Mouse (Mus musculus): ENCODE measurements at regions not wholly inside any gene's neighbourhood (a gene's known extent, or its start where the extent isn't known, plus 50 kb on each side); places are given as distances from the start of the nearest gene placed in this dataset.
"Not testable (repeated sequence)": the region's sequence is repeated elsewhere in the genome, so short reads cannot be mapped to it uniquely, and the experiment has no call there.

DNA sequence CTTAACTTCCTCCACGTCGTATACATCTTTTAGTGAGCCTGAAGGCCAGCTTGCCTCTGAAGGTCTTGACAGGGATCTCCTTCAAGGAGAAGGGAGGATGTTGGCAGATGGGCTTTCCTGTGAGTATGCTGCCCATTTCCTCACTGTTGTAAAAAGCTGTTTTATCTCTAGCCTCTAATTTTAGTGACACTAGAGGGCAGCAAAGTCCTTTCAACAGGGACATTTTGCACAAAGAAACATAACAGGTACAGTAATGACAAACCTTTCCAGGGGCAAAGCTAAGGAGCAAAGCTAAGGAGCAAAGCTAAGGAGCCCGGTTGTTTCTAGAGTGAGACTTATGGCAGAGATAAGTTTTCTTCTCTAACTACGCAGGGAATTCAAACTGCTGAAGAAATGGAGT is 59.0 kb upstream of the Kbtbd8 start:
- DNase-seq: no peak
- intact Hi-C loops (cut with DNase I): no loop called here

DNA sequence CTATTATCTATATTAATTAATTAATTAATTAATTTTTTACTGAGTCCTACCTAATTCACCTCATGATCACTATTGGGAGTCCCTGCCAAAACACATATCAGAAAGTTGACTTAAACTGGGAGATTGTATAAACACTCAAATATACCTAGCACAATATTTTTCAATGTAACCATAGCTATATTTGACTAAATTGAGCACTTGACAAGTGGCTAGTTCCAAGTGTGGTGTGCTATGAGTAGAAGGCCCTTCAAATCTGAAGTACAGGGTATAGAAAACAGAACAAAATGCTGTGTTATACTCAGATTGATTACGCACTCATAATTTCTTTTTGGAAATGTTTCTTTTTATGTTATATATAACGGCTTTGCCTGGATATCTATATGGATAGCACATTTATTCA is 60.8 kb upstream of the Kbtbd8 start:
- intact Hi-C loops (cut with DNase I): no loop called here

DNA sequence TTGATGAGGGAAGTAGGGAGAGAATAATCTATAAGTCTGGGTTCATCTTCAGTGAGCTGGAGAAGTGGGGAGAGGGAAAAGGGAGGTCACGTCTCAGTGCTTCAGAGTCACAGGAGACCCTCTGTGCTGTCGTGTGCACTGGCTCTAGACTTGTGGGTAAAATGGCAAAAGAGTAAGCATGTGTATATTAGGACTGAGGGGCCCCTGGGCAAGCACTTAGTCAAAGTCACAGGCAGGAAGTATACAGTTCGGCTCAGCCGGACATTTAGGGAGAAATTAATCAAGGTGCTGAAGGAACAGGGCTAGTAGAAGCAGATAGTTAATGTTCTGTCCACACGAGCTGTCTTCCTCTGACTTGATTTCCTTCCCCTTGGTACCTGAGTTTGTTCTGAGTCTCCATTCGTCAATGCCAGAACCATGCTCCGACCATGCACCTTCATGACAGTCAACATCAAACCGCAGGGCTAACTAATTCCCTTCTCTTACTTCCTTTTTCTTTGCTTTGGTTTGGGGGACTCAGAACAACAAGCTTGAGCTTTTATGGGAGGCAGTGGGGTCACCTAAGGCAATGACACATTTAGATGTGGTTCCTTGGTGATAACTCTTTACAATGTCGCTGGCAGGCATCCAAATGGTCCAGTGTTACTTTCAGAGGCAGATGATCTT is 63.2 kb upstream of the Kbtbd8 start:
- DNase-seq: no peak
- intact Hi-C loops (cut with DNase I): no loop called here

More for the DNA sequence above, 60.8 kb upstream of the Kbtbd8 start:
- no peak for DNase-seq

DNA sequence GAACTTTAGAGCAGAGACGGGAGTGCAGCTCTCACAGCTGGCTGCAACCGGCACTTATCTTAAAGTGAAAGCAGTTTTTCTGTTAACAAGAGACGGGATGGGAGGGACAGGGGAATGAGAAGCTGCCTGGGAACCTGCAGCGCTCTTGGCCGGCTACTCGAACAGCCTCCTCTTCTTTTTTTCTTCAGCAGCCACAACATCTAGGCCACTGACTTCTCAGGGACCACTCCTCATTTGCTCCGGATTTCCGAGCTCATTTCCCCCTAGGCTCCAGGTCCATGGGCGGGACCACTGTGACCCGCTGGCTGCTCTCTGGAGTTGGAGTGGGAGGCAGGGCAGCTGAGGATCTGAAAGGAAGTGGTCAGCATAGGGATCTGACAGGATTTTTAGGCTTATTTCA is 75.7 kb upstream of the Kbtbd8 start:
- DNase-seq; intact Hi-C loops (cut with DNase I): not testable (repeated sequence)

DNA sequence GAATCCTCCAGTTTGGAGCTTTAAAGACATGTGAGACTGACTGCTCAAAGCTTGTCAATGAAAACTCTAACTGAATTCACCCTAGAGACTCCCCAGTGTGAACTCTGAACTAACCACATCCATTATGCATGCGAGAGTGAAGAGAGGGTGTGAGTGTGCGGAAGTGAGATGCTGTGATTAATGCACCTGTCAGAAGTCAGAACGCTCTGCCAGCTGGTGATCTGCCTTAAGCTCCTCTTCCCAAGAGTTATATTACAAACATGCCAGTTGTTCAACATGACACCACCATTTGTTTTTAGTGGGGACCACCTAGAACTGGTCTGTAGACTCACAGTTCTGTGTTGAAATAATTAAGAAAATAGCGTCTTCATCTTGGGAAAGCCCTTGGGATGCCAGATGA is 92.8 kb upstream of the Kbtbd8 start:
- DNase-seq: no peak
- intact Hi-C loops (cut with DNase I): no loop called here

DNA sequence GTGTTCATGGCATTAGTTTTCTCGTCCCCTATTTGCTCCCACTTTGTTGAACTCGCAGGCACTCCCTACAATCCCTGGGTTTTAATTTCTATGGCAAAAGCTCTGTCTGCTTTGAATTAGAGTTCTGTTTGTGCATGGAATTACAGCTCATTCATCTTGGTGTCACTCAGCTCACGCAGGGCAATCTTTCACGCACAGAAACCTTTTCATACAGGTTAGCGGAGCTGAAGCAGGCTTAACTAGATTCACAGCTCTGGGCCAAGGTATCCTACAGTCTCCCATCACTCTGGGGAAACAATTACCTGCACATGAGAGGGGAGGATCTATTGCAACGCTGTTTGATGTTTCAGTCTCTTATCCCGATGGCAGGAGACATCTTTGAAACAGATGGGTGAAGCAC is 95.3 kb upstream of the Kbtbd8 start:
- intact Hi-C loops (cut with DNase I): no loop called here
- DNase-seq: no peak

DNA sequence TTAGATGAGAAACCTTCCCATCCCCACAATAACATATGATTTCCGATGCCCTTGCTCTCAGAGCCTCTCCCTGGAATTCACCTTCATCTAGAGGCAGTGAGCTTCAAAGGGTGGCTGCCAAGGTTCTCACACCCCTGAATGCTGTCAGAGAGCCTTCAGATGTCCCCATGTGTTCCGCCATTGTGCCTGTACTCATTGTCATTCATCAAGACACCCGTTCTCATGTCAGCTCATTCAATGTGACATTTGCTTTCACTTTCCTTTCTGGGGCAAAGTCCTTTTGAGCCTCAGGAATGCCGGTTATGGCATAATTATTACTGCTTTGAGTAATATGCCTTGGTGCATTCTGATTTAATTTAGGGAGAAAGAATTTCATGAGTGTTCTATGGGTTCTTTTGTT is 99.1 kb upstream of the Kbtbd8 start:
- intact Hi-C loops (cut with DNase I): no loop called here
- DNase-seq: no peak

DNA sequence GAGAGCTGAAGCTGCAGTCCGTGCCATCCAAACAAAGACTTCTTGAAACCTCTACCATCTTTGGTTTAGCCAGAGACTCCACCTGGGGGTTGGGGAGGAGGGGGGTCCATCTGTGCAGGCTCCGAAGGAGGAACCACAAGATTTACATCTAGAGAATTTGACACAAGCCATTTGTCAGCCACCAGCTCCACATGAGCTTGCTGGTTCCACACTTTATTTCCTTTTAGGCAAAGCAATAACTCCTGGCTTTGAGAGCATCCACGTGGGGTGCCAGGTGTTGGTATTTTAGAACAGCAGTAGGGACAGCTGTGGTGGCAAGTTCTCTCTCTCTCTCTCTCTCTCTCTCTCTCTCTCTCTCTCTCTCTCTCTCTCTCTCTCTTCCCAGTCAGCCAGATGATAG is 99.6 kb upstream of the Kbtbd8 start:
- intact Hi-C loops (cut with DNase I): no loop called here
- DNase-seq: no peak

DNA sequence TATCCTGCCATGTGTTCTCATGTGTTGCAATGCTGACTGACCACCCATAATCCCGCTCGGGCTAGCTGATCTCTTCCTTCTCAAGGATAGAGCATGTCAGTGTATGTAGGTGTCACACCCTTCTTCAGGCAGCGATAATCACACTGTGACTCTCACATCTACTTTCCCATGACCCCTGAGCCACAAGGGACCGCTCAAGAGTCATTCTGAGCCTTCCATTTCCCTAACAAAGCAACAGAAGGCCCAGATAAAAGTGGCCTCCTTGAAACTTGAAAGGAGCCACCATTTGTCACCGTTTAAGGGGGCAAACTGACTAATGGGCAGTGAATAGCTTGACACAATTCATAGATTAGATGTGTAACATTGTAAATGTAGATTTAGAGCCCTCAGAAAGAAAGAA is 103.9 kb upstream of the Kbtbd8 start:
- intact Hi-C loops (cut with DNase I): no loop called here
- no peak for DNase-seq

DNA sequence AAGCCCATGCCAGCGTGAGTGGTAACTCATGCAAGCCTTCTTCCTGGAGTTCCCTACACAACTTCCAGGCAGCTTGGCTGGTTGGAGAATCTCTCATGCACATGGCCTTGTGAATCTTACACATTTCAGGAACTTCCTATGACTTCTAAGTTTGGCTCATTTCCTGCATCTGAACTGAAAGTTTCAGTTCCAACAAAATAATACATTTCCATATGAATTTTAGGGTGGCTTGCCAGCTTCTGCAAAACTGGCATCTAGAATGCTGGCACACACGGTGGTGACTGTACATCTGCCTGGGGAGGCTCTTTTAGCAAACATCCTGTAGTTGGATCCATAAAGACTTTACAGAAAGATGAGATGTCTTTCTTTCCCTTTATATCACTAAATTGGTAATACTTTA is 110.6 kb upstream of the Kbtbd8 start:
- intact Hi-C loops (cut with DNase I): no loop called here
- no peak for DNase-seq

DNA sequence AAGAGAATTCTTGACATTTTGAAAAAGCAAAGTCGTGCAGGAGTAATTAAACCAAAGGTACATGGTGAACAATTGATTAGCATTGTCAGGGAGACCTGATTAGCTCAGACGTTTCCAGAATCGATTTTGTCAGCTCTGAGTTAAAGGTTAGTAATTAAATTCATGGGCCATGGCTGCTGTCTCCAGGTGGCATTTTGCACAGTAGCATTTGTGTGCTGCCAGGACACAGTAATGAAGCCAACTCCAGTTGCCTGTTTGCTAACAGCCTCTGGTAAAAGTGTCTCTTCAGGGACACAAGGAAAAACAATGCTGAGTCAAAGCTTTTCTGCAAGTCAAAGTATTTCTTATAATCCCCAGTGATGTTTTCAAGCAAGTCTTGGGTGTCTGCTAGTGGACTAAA is 113.3 kb upstream of the Kbtbd8 start:
- intact Hi-C loops (cut with DNase I): no loop called here
- DNase-seq: no peak

DNA sequence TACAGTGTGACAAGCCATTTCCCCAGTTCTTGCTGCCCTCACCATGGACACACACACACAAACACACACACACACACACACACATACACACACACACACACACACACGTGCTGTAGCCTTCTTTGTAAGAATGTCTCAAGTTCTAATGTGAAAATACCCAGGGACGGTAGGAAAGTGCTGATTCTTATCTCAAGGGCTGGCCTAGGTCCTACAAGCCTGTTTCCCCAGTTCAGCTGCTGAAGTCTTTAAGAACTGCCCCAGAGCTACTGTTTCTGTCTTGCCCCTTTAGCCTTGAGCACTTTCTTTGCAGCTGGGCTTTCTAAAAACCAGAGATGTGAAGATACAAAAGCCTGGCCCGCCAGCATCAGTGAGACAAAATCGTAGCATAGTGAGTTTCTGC is 117.5 kb upstream of the Kbtbd8 start:
- intact Hi-C loops (cut with DNase I): no loop called here
- no peak for DNase-seq

DNA sequence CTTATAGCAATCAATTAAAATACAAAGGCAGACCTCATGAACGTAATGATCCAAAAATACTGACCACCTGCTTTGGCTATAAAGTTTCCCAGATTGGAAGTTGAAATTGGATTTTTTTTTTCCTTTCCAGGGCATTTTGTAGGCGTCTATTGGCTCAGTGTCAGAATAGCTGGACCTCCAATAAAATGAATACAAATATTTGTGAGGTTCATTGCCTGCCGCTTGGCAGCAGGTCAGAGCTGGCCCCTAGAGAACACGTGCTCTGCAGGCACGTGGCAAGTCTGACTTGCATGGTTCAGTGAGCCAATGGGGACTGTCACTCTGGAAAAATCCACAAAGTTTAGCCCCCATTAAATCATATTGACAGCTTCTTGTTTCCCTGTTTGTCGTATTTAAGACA is 118.0 kb upstream of the Kbtbd8 start:
- no peak for DNase-seq
- intact Hi-C loops (cut with DNase I): no loop called here

DNA sequence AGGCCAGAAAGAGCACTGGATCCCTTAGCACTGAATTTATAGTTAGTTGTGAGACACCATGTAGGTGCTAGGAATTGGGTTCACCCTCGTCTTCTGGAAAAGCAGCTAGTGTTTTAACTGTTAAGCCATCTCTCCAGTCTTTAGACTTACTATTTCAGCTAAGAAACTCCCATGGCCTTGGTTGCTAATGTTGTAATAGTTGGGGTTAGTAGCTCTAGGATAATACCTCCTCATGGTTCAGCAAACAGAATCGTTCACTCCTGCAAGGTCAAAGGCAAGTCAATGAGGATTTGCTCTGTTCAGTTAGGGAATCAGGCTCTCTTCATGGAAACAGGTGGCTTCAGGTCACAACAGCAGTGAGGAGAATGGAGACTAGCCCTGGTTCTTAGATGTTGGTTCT is 118.7 kb upstream of the Kbtbd8 start:
- DNase-seq: no peak
- intact Hi-C loops (cut with DNase I): no loop called here

DNA sequence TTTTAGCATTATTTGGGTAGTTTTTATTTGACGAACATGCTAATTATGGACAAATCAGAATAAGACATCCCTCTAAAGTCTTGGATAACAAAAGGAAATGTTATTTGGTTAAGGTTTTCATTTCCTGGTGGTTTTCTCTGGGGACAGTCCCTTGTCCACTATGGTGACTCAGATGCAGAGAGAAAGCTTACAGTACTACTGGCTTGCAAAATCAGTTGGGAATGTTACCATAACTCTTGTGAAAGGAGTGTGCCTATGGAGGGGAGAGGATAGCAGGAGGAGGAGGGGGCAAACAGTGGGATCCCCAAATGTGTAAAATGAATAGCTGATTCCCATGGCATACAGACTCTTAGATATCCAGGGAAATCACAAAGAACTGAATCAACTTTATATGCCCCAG is 122.7 kb upstream of the Kbtbd8 start:
- DNase-seq: no peak
- intact Hi-C loops (cut with DNase I): no loop called here

DNA sequence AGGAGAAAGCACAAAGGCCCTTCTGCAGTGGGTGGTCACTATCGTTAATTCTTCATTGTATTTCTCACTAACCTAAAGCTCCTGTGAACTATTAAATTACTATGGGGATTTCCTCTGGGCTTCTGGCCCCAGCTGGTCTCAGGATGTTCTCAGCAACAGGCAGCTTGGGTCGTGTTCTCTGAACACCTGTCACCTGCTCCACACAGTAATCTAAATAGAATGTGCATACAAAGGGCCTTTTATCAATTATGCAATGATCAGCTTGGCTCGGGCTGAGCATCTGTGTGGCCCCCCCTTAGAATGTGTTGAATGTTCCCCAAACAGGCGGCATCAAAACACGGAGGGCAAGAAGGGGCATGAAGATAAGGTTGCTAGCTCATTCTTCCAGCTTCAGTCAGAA is 129.6 kb upstream of the Kbtbd8 start:
- DNase-seq: no peak
- intact Hi-C loops (cut with DNase I): loop anchor here (5.0 kb wide), 1 partner anchor 365 kb away; no protein-coding TSS in a partner anchor

DNA sequence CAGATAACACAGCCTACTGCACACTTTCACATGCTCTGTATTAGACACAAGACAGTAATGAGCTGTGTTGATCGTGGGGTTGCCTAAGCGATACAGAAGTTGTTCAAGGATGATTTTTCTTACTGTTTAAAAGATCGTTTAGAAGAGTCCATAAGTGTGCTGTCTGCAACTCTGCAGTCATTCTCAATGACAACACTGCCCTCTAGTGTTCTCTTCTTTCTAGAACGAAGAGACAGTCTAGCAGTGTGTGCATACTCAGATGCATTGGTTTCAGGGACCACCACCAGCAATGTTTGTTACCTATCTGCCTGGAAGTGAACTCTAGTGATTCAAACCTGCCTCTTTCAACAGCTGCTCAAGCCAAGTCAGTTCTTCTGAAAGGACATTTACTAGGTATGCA is 130.7 kb upstream of the Kbtbd8 start:
- intact Hi-C loops (cut with DNase I): loop anchor here (5.0 kb wide), 1 partner anchor 364 kb away; no protein-coding TSS in a partner anchor

DNA sequence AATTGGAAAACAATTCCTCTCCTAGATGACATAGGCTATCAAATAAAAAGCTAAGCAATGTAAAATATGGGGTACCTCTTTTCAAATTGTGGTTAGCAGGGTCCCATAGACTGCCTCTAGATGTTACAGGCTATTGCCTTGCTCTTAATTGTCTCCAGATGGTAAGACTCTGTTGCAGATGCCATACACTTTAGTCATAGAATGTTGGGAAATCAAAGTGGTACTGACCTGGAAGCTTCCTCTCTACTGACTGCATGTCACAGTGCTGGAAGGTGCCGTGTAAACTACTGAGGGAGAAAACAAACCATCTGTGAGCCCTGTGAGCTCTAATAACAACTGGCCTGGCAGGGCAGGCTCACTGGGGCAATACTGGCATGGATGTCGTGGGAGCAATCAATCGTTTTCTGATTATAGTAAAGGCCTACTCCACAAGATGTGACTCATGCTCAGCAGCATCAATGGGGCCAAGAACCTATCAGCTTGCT is 132.6 kb upstream of the Kbtbd8 start:
- no peak for DNase-seq
- intact Hi-C loops (cut with DNase I): loop anchor here (2.0 kb wide), 1 partner anchor 440 kb away; no protein-coding TSS in a partner anchor

More for the DNA sequence above, 130.7 kb upstream of the Kbtbd8 start:
- no peak for DNase-seq

DNA sequence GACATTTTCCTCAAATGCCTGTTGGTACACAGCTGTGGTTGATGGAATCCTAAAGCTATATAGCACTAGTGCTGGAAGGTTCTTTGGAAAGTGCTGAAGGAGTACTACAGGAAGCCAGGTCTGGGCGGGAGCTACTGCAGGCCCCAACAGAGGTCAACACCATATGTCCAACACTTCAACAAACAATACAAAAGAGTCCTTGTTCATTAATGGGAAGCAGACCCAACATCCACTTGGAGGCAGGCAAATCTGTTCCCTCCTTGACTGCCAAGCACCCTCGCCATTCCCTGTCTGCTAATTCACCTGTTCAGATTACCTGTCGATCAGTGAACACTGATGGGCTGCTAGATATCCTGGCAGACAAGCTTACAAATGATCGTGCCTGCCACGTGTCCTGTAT is 148.4 kb upstream of the Kbtbd8 start:
- intact Hi-C loops (cut with DNase I): no loop called here
- DNase-seq: no peak

DNA sequence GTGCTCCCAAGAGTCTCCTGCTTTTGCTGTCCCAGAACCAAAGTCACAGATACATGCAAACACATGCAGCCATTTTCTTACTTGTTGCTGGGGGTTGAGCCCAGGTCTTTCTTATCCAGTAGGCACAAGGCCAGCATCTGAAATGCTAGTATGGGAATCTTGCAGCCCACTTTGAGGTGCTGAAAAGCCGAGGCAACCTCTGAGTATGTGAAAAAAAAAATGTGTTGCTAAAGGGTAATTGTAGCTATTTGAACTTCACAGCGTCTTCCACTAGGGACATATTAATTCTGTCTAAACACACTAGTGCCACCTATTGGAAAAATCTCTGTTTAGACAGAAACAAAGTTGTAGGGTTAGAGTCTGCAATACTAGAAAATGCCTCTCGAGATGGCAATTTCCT is 150.1 kb upstream of the Kbtbd8 start:
- no peak for DNase-seq
- intact Hi-C loops (cut with DNase I): loop anchor here (2.0 kb wide), 1 partner anchor 344 kb away; no protein-coding TSS in a partner anchor

DNA sequence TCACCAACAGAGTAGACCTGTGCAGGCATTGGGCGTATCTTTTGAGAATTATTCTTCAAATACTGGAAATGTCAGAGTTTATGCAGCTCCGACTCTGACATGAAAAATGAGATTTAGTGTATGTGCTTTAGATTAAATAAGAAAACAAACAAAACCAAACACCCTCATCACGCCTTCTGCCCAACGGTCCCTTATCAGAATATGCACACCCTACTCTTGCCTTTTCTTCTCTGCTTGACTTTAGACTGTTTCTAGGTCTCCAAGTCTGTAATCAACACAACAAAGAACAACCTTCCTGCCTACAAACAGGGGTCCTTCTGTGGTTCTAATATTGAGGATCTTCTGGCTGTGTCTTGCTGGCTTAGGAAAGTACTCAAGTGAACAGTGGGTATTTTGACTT is 153.8 kb upstream of the Kbtbd8 start:
- no peak for DNase-seq
- intact Hi-C loops (cut with DNase I): loop anchor here (5.0 kb wide), 1 partner anchor 261 kb away; the partner anchor contains the start of gene Lrig1

DNA sequence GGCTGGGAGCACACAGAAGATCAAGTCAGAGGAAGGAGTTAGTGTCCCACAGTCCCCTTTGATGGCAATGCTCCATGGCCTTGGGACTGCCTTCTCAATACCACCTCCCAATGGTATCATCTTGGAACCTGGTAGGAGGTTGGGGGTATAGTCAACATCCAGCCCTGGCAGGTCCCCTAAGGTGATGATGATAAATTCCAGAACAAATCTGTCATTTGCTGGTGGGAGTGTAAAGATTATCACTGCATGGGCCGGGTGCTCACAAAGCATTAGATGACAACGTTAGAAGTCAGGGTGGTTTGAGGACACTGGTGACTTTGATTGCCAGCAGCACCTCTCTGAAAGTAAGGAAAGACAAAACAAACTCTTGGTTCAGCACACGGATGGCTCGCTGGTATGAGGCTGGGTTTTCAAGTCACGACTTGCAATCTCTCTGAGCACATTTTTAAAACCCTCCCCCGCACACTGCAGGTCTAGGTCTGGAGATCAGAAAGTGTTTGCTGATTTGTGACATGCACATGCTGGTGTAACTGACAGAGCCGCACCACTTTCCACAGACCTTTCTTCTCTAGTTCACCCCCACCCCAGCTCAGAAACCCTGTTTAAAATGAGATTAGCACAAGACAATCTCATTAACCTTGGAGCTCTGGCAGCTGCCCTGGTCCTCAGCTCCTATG is 154.5 kb upstream of the Kbtbd8 start:
- DNase-seq: no peak
- intact Hi-C loops (cut with DNase I): loop anchor here (5.0 kb wide), 1 partner anchor 260 kb away; the partner anchor contains the start of gene Lrig1

Data from gastrocnemius, postnatal 36 days (tissue).